Mouse (Mus musculus) gastrocnemius, postnatal 25 days (tissue): Measurements from ENCODE around the gene Lztfl1. TPM values are rescaled to one million over a fixed set of nuclear protein-coding genes. Genes with fewer than 3 reads are reported as not detected.
"Not testable (repeated sequence)": the region's sequence is repeated elsewhere in the genome, so short reads cannot be mapped to it uniquely, and the experiment has no call there.

ENCODE experiments used
- DNase-seq: peaks from one replicate; pipeline ENCODE4 v3.0.0; 2022
- total RNA-seq, 2 experiments: library from RNA; stranded (reverse); gene quantifications; 1 replicate in 1 of 2; 2 replicates in 1 of 2; pipeline ENCODE4 v1.2.3; 2021

Gene Lztfl1
- total RNA-seq, 2 experiments from 2014 or later = 16.4 to 19.5 TPM

GRCm38 (mm10) chr9:123679198-123679597, 38.3 kb downstream of the Lztfl1 start:
- no peak for DNase-seq

- peak; percentile 10 for DNase-seq
Observed at GRCm38 (mm10) chr9:123678327-123679105, 39.0 kb downstream of the Lztfl1 start, which contains the start of the genes Ccr9 and Slc6a20a. Gene Ccr9 (plus strand): TSS chr9:123678439. Gene Slc6a20a (minus strand): TSS chr9:123678885.

GRCm38 (mm10) chr9:123665645-123666044, 51.9 kb downstream of the Lztfl1 start:
- DNase-seq = no peak

GRCm38 (mm10) chr9:123659986-123660676, 57.4 kb downstream of the Lztfl1 start:
- DNase-seq = not testable (repeated sequence)

GRCm38 (mm10) chr9:123658981-123659380, 58.5 kb downstream of the Lztfl1 start:
- no peak for DNase-seq

- no peak for DNase-seq
Observed at GRCm38 (mm10) chr9:123657457-123657856, 60.0 kb downstream of the Lztfl1 start.

- no peak for DNase-seq
Observed at GRCm38 (mm10) chr9:123651369-123651768, 66.1 kb downstream of the Lztfl1 start.

- no peak for DNase-seq
Observed at GRCm38 (mm10) chr9:123649785-123650511, 67.5 kb downstream of the Lztfl1 start.

Other genes starting within 250 kb of the Lztfl1 start
- 10 to 100 TPM; 25.8 to 29.2 TPM for gene Limd1, start 239.0 kb downstream of the Lztfl1 start, total RNA-seq
- 10 to 100 TPM; 20.6 to 21.3 TPM for gene Sacm1l, start 187.9 kb downstream of the Lztfl1 start, total RNA-seq
- not detected for gene Slc6a20b, start 85.1 kb downstream of the Lztfl1 start, total RNA-seq
- gene Ccr9, start 39.3 kb downstream of the Lztfl1 start, total RNA-seq = under 1 TPM in 1 of 2 experiments, not detected in 1; 0.16 TPM
- not detected for gene Slc6a20a, start 38.8 kb downstream of the Lztfl1 start, total RNA-seq
- gene Cxcr6, start 88.8 kb upstream of the Lztfl1 start, total RNA-seq = not detected
- gene Fyco1, start 134.2 kb upstream of the Lztfl1 start, total RNA-seq = 100 to 1,000 TPM; 172 to 192 TPM
- not detected for gene Xcr1, start 144.3 kb upstream of the Lztfl1 start, total RNA-seq